Mouse (Mus musculus): ENCODE data around the gene Wdr24.

Wdr24 gene

GRCm38 (mm10) chr17:25823452-25823851 lies at the start of gene Wdr24:
TSS of gene Wdr24 (plus strand) at chr17:25823627.
- in situ Hi-C loops (cut with MboI, MseI) = no loop called here

GRCm38 (mm10) chr17:25775318-25776062 lies 47.9 kb upstream of the Wdr24 start:
- in situ Hi-C loops (cut with MboI, MseI) = no loop called here

- in situ Hi-C loops (cut with MboI, MseI) = no loop called here
Measured at GRCm38 (mm10) chr17:25777948-25778347, 45.5 kb upstream of the Wdr24 start.

GRCm38 (mm10) chr17:25781339-25781738 lies 42.1 kb upstream of the Wdr24 start:
- in situ Hi-C loops (cut with MboI, MseI) = no loop called here

GRCm38 (mm10) chr17:25783086-25783485 lies 40.3 kb upstream of the Wdr24 start:
- in situ Hi-C loops (cut with MboI, MseI) = no loop called here

- in situ Hi-C loops (cut with MboI, MseI) = no loop called here
Measured at GRCm38 (mm10) chr17:25783861-25784574, 39.4 kb upstream of the Wdr24 start.

- in situ Hi-C loops (cut with MboI, MseI) = no loop called here
Measured at GRCm38 (mm10) chr17:25785281-25785745, 38.1 kb upstream of the Wdr24 start, which contains the start of gene Haghl. TSS of gene Haghl (minus strand) at chr17:25785673.

GRCm38 (mm10) chr17:25786280-25786679 lies 37.1 kb upstream of the Wdr24 start, which contains the start of gene Ccdc78:
TSS of gene Ccdc78 (plus strand) at chr17:25786580.
- in situ Hi-C loops (cut with MboI, MseI) = no loop called here

- in situ Hi-C loops (cut with MboI, MseI) = no loop called here
Measured at GRCm38 (mm10) chr17:25786781-25787504, 36.5 kb upstream of the Wdr24 start.

GRCm38 (mm10) chr17:25791320-25791842 lies 32.0 kb upstream of the Wdr24 start:
- in situ Hi-C loops (cut with MboI, MseI) = no loop called here

GRCm38 (mm10) chr17:25791843-25792527 lies 31.4 kb upstream of the Wdr24 start:
- in situ Hi-C loops (cut with MboI, MseI) = no loop called here

GRCm38 (mm10) chr17:25792615-25793014 lies 30.8 kb upstream of the Wdr24 start, which contains the start of gene Fam173a:
TSS of gene Fam173a (minus strand) at chr17:25792901.
- in situ Hi-C loops (cut with MboI, MseI) = no loop called here

- in situ Hi-C loops (cut with MboI, MseI) = no loop called here
Measured at GRCm38 (mm10) chr17:25794197-25794596, 29.2 kb upstream of the Wdr24 start.

GRCm38 (mm10) chr17:25794998-25795397 lies 28.4 kb upstream of the Wdr24 start:
- in situ Hi-C loops (cut with MboI, MseI) = no loop called here

- in situ Hi-C loops (cut with MboI, MseI) = no loop called here
Measured at GRCm38 (mm10) chr17:25795609-25796092, 27.8 kb upstream of the Wdr24 start, which contains the start of gene AC134908.4. TSS of gene AC134908.4 (minus strand) at chr17:25795659.

- in situ Hi-C loops (cut with MboI, MseI) = no loop called here
Measured at GRCm38 (mm10) chr17:25796211-25796771, 27.1 kb upstream of the Wdr24 start.

GRCm38 (mm10) chr17:25796951-25797369 lies 26.5 kb upstream of the Wdr24 start, which contains the start of gene Metrn:
TSS of gene Metrn (minus strand) at chr17:25797136.
- in situ Hi-C loops (cut with MboI, MseI) = no loop called here

GRCm38 (mm10) chr17:25801029-25801428 lies 22.4 kb upstream of the Wdr24 start:
- in situ Hi-C loops (cut with MboI, MseI) = loop anchor here (5.0 kb wide), 1 partner anchor 64 kb away; the partner anchor contains the start of gene Mslnl

- in situ Hi-C loops (cut with MboI, MseI) = loop anchor here (5.0 kb wide), 1 partner anchor 66 kb away; the partner anchor contains the start of gene Mslnl
Measured at GRCm38 (mm10) chr17:25802825-25803517, 20.5 kb upstream of the Wdr24 start.

- in situ Hi-C loops (cut with MboI, MseI) = no loop called here
Measured at GRCm38 (mm10) chr17:25806507-25806906, 16.9 kb upstream of the Wdr24 start.

All from T-helper 1 cell (primary cell).